Mouse (Mus musculus): ENCODE measurements around the gene Twist1.

Twist1 gene

DNA sequence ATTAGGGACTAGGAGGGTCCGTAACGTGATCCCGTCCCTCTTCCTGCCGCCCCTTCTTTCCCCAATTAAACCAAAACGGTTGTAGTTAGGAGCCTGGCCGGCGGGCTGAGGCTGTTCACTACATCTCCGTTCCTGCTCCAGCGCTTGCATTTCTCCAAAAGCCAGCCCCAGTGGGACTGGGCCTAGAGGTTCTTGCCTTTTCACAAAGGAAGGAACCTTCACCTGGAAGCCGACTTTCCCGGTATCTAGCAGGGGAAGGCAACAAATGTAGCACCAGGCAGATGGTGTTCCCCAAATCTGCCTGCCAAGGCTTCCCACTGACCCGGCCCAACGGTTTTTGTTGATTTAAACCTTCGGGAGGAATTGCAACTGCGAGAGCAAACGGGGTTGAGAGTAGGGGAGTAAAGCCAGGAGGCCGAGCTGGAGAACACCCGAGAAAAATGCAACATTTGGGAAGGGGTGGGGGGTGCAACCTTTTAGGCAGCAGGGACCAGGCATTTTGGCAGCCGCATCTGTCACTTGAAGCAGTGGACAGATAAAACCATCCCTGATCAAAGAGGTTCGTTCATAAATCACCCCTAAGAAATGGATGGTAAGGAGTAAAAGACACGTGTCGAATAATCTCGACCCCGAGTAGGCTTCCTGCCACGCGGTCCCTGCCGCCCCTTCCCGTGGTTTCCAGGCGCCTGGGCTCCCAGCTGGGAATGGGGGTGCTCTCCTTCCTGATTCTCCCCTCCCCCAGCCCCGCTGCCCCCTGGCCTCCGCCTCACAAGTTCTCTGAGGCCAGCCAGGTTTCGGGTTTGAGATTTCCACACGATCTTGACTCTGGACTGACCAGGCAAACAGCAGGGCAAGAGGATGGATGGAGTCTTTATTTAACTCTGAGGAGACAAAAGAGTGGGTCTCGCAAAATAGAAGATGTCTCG is 9.3 kb downstream of the Twist1 start:
- no peak for DNase-seq (ENCODE audit: low spot score)

DNA sequence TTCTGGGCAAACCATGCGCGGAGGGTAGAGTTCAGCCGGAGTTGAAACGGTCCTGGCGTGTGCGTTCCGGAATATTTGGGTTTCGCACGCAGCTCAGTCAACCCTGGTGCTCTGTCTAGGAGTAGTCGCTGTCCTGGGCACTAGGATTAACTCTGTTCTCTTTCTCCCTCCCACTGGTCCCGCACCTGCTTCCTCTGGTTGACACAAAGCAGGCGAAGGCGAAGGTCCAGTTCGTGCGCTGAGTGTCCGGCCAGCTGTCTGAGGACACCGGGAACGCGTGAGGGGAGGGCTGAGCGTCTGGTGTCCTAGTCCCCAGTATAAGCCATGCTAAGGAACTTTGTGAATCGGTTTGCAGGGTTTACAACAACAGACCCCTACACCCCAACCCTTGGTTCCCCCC is 10.0 kb downstream of the Twist1 start:
- DNase-seq (ENCODE audit: low spot score) = no peak

DNA sequence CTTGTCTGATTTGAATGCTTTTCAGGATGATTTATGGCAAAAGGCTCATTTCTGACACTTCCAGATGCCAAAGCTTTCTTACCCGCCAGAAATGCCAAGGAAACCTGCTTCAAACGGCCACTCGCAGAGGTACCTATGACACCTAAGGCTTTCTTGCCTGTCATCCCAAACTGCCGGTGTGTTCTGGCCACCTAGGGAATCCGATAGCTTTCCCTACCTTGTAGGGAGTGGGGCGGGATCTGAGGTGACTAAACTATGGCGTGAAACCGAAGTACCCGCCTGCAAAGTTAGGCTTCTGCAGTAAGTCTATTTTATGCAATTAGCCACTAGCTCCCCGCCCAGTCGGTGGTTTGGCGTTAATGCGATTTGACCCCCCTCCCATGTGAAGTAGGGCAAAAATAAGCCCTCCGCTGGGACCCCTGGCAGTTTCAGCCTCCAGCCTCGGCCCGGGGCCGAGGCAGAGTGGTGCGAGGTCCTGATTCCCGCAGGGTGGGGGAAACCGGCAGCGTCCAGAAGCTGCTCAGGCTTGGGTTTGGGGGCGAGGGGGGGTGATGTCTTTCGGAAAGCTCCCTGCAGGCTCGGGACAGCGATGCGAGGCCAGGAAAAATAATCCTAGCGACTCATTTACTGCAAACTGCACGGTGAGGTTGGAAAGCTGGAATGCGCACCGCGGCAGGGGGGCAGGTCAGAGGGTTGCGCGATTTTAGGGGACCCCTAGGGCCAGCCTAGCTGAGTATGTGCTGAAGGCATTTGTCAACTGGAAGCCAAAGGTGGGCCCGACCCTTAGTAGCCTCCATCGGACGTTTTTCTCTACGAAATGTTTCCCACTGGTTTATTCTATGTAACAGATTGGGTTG is 10.8 kb downstream of the Twist1 start:
- no peak for DNase-seq (ENCODE audit: low spot score)

DNA sequence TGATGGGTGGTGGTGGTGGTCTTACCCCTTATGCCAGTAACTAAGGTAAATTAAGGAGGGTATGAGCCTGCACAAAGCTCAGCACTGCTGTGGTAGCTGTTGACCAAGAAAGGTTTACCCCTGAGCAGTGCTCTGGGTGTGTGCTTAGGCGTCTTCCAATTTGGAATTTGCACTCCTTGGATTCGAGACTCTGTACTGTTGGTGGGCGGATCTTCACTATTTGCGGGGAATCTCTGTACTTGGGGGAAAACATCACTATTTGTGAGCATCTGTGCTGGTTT is 11.4 kb downstream of the Twist1 start:
- no peak for DNase-seq (ENCODE audit: low spot score)

DNA sequence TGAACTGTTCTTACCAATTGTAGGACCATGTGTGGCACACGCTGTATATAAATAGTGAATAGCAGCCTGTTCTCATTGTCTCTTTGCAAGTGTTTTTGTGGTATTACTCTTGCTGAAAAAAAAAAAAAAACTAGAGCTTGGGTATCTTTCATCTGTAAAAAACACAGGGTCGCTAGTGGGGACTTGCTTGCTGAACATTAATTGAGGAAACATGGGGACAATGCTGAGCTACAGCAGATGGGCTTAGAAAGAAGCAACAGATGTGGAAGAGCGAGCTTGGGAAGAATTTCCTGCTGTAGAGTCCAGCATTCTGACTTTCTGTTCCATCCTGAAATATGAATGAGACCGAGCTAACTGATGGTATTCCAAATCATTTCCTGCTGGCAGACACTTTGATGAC is 22.7 kb downstream of the Twist1 start:
- no peak for DNase-seq (ENCODE audit: low spot score)

DNA sequence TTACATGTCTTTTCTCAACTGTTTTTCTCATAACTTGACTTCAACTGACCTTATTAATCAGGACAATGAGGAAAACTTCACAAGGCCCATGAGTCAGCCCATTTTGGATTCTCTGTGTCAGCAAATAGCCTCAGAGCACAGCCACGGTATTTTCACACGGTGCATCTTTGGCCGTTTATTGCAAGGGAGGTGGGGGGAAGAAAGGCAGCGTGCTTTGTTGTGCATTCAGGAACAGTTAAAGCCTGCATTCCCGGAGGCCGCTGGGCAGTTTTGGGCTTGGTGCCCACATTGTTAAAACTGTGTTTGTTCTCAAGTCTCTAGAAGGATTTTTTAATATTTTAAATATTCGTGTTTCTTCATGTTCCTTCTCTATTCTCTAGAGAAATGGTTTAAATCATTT is 24.0 kb downstream of the Twist1 start:
- DNase-seq (ENCODE audit: low spot score) = no peak

DNA sequence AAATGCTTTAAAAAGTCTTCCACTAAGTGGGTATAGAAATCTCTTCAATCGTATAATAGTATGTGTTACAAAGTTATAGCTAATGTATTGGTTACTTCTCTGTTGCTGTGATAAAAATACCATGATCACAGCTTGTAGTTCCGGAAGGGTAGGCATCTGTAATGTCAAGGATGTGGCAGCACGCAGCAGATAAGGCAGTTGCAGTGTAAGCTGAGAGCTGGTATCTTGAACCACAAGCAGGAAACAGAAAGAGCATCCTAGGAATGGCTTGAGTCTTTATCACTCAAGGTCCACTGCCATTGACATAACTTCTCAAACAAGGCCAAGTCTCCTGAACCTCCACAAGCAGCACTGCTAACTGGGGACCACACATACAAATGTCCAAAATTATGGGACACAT is 35.7 kb downstream of the Twist1 start:
- DNase-seq (ENCODE audit: low spot score) = no peak

Data from T-cell, adult 2 months (primary cell).